Mouse (Mus musculus): ENCODE data around the gene AI464131. TPM values are rescaled to one million over a fixed set of nuclear protein-coding genes. Genes with fewer than 3 reads are reported as not detected.

The AI464131 gene
- total and polyA plus RNA-seq, 2 experiments, result 15.9 to 27.9 TPM

GRCm38 (mm10) chr4:41460690-41461089 is 42.2 kb downstream of the AI464131 start:
- Histone ChIP-seq H3K4me1 (ENCODE audit: control insufficient read depth, insufficient read depth, low read length) (peaks cover 4% of the 10 kb centered on the region), H3K27me3 (ENCODE audit: control insufficient read depth, insufficient read depth, low read length) (no peaks in the 10 kb centered on the region), H3K27ac (replicated peaks; ENCODE audit: insufficient read depth, low read depth, low read length) (no peak overlapping the region), H3K9ac (ENCODE audit: low read depth, low read length) (no peak overlapping the region), H3K36me3 (ENCODE audit: control insufficient read depth, insufficient read depth, low read length) (no peaks in the 10 kb centered on the region), H3K79me2 (ENCODE audit: control insufficient read depth, insufficient read depth, low read length) (no peaks in the 10 kb centered on the region), H3K4me3 (ENCODE audit: insufficient read depth, low read depth, low read length) (no peak overlapping the region)
- 97% methylated on average over 1 of the region's 1 CpGs for WGBS
- no peak for DNase-seq (ENCODE audit: extremely low read depth, low read depth, low spot score)
- no peak for TF ChIP-seq POLR2A (IDR thresholded peaks at IDR 0.05; ENCODE audit: extremely low read depth, insufficient read depth, low read length)
- TF ChIP-seq CTCF (IDR thresholded peaks at IDR 0.05; ENCODE audit: low read depth, low read length), result no peak

DNA sequence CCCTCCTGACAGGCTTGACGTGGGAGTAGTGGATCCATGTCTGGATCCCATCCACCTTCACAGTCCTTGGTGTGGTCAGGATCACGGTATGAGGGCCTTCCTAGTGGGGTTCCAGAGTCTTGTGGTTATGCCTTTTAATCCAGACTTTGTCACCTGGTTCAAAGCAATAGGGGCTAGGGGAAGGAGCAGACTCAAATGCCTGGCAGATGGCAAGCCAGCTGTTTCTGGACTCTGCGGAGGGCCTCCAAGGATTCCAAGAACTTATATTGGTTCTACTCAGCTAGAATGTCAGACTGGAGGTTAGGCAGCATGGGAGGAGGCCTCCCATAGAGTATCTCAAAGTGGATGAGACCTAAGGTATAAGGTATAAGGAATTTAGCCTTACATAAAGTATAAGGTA is 55.3 kb downstream of the AI464131 start:
- WGBS, result 99% methylated on average over 3 of the region's 3 CpGs
- Histone ChIP-seq H3K36me3 (ENCODE audit: control insufficient read depth, insufficient read depth, low read length) (no peaks in the 10 kb centered on the region), H3K27ac (replicated peaks; ENCODE audit: insufficient read depth, low read depth, low read length) (no peak overlapping the region), H3K4me3 (ENCODE audit: insufficient read depth, low read depth, low read length) (no peak overlapping the region), H3K9ac (ENCODE audit: low read depth, low read length) (no peak overlapping the region), H3K27me3 (ENCODE audit: control insufficient read depth, insufficient read depth, low read length) (no peaks in the 10 kb centered on the region), H3K4me1 (ENCODE audit: control insufficient read depth, insufficient read depth, low read length) (no peaks in the 10 kb centered on the region), H3K79me2 (ENCODE audit: control insufficient read depth, insufficient read depth, low read length) (no peaks in the 10 kb centered on the region)
- no peak for TF ChIP-seq POLR2A (IDR thresholded peaks at IDR 0.05; ENCODE audit: extremely low read depth, insufficient read depth, low read length)
- TF ChIP-seq CTCF (IDR thresholded peaks at IDR 0.05; ENCODE audit: low read depth, low read length), result no peak
- DNase-seq (ENCODE audit: extremely low read depth, low read depth, low spot score), result no peak

Other genes starting within 250 kb of the AI464131 start
- gene Ubap2, start 227.9 kb downstream of the AI464131 start, total RNA-seq (2014; rRNA removed), result 3.0 TPM in 2 replicates
- 19.6 and 23.0 TPM in 2 replicates for gene Ubap2, start 227.9 kb downstream of the AI464131 start, polyA plus RNA-seq (2012; rRNA removed)
- gene Dcaf12, start 188.2 kb downstream of the AI464131 start, total RNA-seq (2014; rRNA removed), result 10.2 and 13.4 TPM in 2 replicates
- gene Dcaf12, start 188.2 kb downstream of the AI464131 start, polyA plus RNA-seq (2012; rRNA removed), result 13.1 and 14.8 TPM in 2 replicates
- gene Ubap1, start 154.1 kb downstream of the AI464131 start, total RNA-seq (2014; rRNA removed), result 15.5 and 17.7 TPM in 2 replicates
- gene Ubap1, start 154.1 kb downstream of the AI464131 start, polyA plus RNA-seq (2012; rRNA removed), result 39.3 and 45.0 TPM in 2 replicates
- gene Kif24, start 38.2 kb downstream of the AI464131 start, total RNA-seq (2014; rRNA removed), result 0.37 and 0.94 TPM in 2 replicates
- gene Kif24, start 38.2 kb downstream of the AI464131 start, polyA plus RNA-seq (2012; rRNA removed), result 0.27 and 0.43 TPM in 2 replicates
- gene Nudt2, start 37.9 kb downstream of the AI464131 start, total RNA-seq (2014; rRNA removed), result 33.0 and 33.9 TPM in 2 replicates
- gene Nudt2, start 37.9 kb downstream of the AI464131 start, polyA plus RNA-seq (2012; rRNA removed), result 18.3 and 18.6 TPM in 2 replicates
- gene 1110017D15Rik, start 14.3 kb upstream of the AI464131 start, total RNA-seq (2014; rRNA removed), result not detected in 2 replicates
- 0.24 TPM in 1 of 2 replicates, not detected in the other for gene 1110017D15Rik, start 14.3 kb upstream of the AI464131 start, polyA plus RNA-seq (2012; rRNA removed)
- gene Fam219a, start 66.5 kb upstream of the AI464131 start, total RNA-seq (2014; rRNA removed), result 1.5 and 3.2 TPM in 2 replicates
- 4.8 and 6.5 TPM in 2 replicates for gene Fam219a, start 66.5 kb upstream of the AI464131 start, polyA plus RNA-seq (2012; rRNA removed)
- 0.18 and 1.2 TPM in 2 replicates for gene Dnaic1, start 66.7 kb upstream of the AI464131 start, total RNA-seq (2014; rRNA removed)
- 0.78 and 2.3 TPM in 2 replicates for gene Dnaic1, start 66.7 kb upstream of the AI464131 start, polyA plus RNA-seq (2012; rRNA removed)
- gene Enho, start 137.2 kb upstream of the AI464131 start, total RNA-seq (2014; rRNA removed), result 26.4 and 42.8 TPM in 2 replicates
- gene Enho, start 137.2 kb upstream of the AI464131 start, polyA plus RNA-seq (2012; rRNA removed), result 51.1 and 114 TPM in 2 replicates
- 0.74 and 0.87 TPM in 2 replicates for gene Cntfr, start 194.0 kb upstream of the AI464131 start, total RNA-seq (2014; rRNA removed)
- 1.8 and 2.3 TPM in 2 replicates for gene Cntfr, start 194.0 kb upstream of the AI464131 start, polyA plus RNA-seq (2012; rRNA removed)
- gene Il11ra1, start 196.9 kb upstream of the AI464131 start, total RNA-seq (2014; rRNA removed), result 38.6 and 42.4 TPM in 2 replicates
- gene Il11ra1, start 196.9 kb upstream of the AI464131 start, polyA plus RNA-seq (2012; rRNA removed), result 129 and 155 TPM in 2 replicates
- gene Rpp25l, start 210.5 kb upstream of the AI464131 start, total RNA-seq (2014; rRNA removed), result 20.5 and 21.4 TPM in 2 replicates
- gene Rpp25l, start 210.5 kb upstream of the AI464131 start, polyA plus RNA-seq (2012; rRNA removed), result 59.1 and 60.6 TPM in 2 replicates
- 33.4 and 40.2 TPM in 2 replicates for gene Dctn3, start 220.1 kb upstream of the AI464131 start, total RNA-seq (2014; rRNA removed)
- 43.2 and 44.5 TPM in 2 replicates for gene Dctn3, start 220.1 kb upstream of the AI464131 start, polyA plus RNA-seq (2012; rRNA removed)
- gene Arid3c, start 228.1 kb upstream of the AI464131 start, total RNA-seq (2014; rRNA removed), result not detected in 2 replicates
- gene Arid3c, start 228.1 kb upstream of the AI464131 start, polyA plus RNA-seq (2012; rRNA removed), result not detected in 2 replicates

Measured in liver, adult 2 months (tissue).